Mouse (Mus musculus) limb, embryonic 13.5 days (tissue): ENCODE data around the gene Hist1h1d. TPM values are rescaled to one million over a fixed set of nuclear protein-coding genes. Genes with fewer than 3 reads are reported as not detected.
"Not testable (repeated sequence)": the region's sequence is repeated elsewhere in the genome, so short reads cannot be mapped to it uniquely, and the experiment has no call there.

Experiments
- ATAC-seq: fragments of 200-750 bp; cut with Nextera tagmentation; 2 replicates; pipeline ENCODE4 v1.8.0; 2017; ENCODE audit warnings: low read depth, moderate number of reproducible peaks, moderate TSS enrichment; ENCODE audit not compliant: low FRiP score
- H3K27ac ChIP-seq: fragments of 300-500 bp; sonication (generic); 2 replicates; pipeline ENCODE4 v1.5.1; 2015; ENCODE audit warnings: inconsistent platforms, mild to moderate bottlenecking, moderate library complexity
- H3K27me3 ChIP-seq: fragments of 300-500 bp; sonication (generic); 2 replicates; pipeline ENCODE4 v1.6.1; 2015; ENCODE audit warnings: mild to moderate bottlenecking, inconsistent platforms
- H3K36me3 ChIP-seq: fragments of 300-500 bp; sonication (generic); 2 replicates; pipeline ENCODE4 v1.6.1; 2015; ENCODE audit warnings: inconsistent platforms, mild to moderate bottlenecking, moderate library complexity
- H3K4me1 ChIP-seq: fragments of 300-500 bp; sonication (generic); 2 replicates; pipeline ENCODE4 v1.6.1; 2015; ENCODE audit warnings: inconsistent platforms
- H3K4me2 ChIP-seq: fragments of 300-500 bp; sonication (generic); replicated peaks from 2 replicates; pipeline ENCODE4 v1.6.1; 2015; ENCODE audit warnings: inconsistent platforms, mild to moderate bottlenecking, moderate library complexity
- H3K4me3 ChIP-seq: fragments of 300-500 bp; sonication (generic); 2 replicates; pipeline ENCODE4 v1.5.1; 2015; ENCODE audit warnings: moderate library complexity, mild to moderate bottlenecking, inconsistent platforms
- H3K9ac ChIP-seq: fragments of 300-500 bp; sonication (generic); 2 replicates; pipeline ENCODE4 v1.6.1; 2015; ENCODE audit warnings: mild to moderate bottlenecking, inconsistent platforms
- H3K9me3 ChIP-seq: fragments of 300-500 bp; sonication (generic); 2 replicates; pipeline ENCODE4 v1.6.1; 2016; ENCODE audit warnings: inconsistent platforms
- WGBS: fragments of 180-500 bp; shearing (Covaris S2); methylation state at CpG from one replicate; pipeline ENCODE4 v1.1.7; 2015; 5-methylcytosine and 5-hydroxymethylcytosine counted together
- polyA plus RNA-seq: library from polyadenylated mRNA; unstranded; fragments of >200 nt; fragmentation: Nextera tagmentation; extraction: Ambion mirVana; gene quantifications from 2 replicates; pipeline ENCODE4 v1.2.1, GENCODE M21; 2015

Hist1h1d gene
- polyA plus RNA-seq, 1 experiment from 2014 or later: 0.46 TPM

DNA sequence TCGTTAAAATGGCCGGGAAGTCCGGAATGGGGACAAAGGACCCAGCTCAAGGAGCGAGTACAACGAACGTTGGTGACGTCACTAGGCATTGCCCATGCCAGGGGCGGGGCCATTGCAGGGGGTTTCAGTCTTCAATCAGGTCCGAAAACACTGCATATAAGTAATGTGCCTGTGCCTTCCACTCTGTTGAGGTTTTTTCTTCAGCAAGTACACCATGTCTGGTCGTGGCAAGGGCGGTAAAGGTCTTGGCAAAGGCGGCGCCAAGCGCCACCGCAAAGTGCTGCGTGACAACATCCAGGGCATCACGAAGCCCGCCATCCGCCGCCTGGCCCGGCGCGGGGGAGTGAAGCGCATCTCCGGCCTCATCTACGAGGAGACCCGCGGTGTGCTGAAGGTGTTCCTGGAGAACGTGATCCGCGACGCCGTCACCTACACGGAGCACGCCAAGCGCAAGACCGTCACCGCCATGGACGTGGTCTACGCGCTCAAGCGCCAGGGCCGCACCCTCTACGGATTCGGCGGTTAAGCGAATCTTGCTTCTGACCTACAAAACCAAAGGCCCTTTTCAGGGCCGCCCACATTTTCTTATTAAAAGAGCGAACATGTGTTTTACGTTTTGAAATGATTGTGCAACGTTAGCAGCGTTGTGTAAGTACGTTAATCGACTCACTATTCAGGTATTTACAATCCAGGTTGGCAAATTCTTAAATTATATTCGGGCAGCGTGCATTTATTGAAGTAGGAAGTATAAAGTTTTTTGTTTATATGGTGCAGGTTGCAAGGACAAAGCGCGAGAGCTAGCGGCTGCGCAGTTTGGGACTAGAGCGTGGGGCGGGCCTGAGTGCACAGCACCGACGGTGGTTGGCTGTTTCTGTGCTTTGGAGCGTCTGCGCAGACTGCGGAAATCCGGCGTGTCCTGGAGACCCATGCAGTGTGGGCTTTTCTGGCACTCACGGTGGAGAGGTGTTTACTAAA, 21.9 kb upstream of the Hist1h1d start, which contains the start of gene Hist1h4h:
TSS of gene Hist1h4h (plus strand) at position 150 of the 975 bp plus-strand sequence.
- Histone ChIP-seq H3K27me3 (no peaks in the 10 kb centered on the region), H3K9ac (peak within 1 kb of the TSS; percentile 81), H3K9me3 (no peaks in the 10 kb centered on the region), H3K36me3 (no peaks in the 10 kb centered on the region), H3K4me3 (peak within 1 kb of the TSS; percentile 55), H3K27ac (peak within 1 kb of the TSS; percentile 97), H3K4me2 (peak within 1 kb of the TSS; percentile 65), H3K4me1 (peaks cover 28% of the 10 kb centered on the region)
- ATAC-seq: peak; percentile 81
- whole genome bisulfite sequencing: under 1% methylated on average over 65 of the region's 70 CpGs

DNA sequence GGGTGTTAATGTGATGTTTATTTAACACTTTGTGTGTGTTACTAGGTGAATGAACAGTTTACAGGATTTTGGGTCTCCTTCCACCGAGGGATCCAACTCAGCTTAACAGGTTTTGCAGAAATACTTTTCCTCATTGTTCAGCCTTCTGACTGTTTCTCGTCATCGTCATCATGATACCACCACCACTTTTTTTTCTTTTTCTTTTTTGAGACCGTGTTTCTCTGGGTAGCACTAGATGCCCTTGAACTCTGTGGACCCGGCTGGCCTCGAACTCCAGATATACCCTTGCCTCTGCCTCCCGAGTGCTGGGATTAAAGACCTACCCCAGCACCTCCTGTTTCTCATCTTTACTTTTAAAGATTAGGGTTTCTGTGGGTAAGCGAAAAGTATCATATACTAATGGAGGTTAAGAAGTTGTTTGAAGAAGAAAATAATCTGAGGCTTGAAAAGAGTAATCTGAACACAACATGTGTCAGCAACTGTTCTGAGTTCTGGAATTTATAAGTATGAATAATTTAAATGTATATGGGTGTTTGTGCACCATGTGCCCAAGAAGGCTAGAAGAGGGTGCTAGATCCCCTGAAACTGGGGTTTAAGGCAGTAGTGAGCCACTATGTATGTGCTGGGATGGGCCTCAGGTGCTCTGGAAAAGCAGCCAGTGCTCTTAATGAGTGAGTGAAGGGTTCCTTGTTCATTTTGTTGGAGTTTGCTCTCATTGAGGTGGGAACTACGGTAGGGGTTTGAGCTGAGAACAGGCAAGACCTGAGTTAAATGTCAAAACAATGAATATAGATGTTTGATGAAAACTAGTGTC, 20.6 kb upstream of the Hist1h1d start:
- peak overlapping the region; percentile 81 for H3K9ac ChIP-seq
- no peak for ATAC-seq
- H3K27ac ChIP-seq: peak overlapping the region; percentile 97
- 19% methylated on average over 9 of the region's 9 CpGs for WGBS
- H3K27me3 ChIP-seq: no peaks in the 10 kb centered on the region
- H3K4me1 ChIP-seq: peaks cover 39% of the 10 kb centered on the region
- no peaks in the 10 kb centered on the region for H3K36me3 ChIP-seq
- H3K4me3 ChIP-seq: peak overlapping the region; percentile 55
- no peaks in the 10 kb centered on the region for H3K9me3 ChIP-seq
- H3K4me2 ChIP-seq: peak overlapping the region; percentile 65

DNA sequence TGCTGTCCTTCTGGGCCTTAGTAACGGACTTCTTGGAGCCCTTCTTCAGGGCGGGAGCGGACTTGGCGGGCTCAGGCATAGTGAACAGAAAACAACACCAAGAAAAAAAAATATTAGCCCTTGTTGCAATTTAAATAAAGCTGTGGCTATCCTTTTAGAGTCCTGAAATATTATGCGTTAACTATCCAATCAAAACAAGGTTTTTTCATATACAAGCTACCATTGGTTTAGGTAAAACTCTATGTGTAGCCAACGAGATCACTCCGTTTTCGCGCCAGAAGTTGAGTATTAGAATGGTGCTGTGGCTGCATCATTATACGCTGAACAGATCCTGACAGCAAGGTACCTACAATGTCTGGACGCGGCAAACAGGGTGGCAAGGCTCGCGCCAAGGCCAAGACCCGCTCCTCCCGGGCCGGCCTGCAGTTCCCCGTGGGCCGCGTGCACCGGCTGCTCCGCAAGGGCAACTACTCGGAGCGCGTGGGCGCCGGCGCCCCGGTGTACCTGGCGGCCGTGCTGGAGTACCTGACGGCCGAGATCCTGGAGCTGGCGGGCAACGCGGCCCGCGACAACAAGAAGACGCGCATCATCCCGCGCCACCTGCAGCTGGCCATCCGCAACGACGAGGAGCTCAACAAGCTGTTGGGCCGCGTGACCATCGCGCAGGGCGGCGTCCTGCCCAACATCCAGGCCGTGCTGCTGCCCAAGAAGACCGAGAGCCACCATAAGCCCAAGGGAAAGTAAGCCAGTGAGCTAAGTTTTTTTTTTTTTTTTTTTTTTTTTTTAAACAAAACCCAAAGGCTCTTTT, 19.3 kb upstream of the Hist1h1d start, which contains the start of gene Hist1h2af:
TSS of gene Hist1h2af (plus strand) at position 347 of the 808 bp plus-strand sequence.
- H3K36me3 ChIP-seq, H3K9me3 ChIP-seq, H3K27me3 ChIP-seq: not testable (repeated sequence)
- WGBS: under 1% methylated on average over 32 of the region's 53 CpGs
- peak within 1 kb of the TSS; percentile 55 for H3K4me3 ChIP-seq
- H3K27ac ChIP-seq: peak within 1 kb of the TSS; percentile 97
- H3K4me1 ChIP-seq: peaks cover 47% of the 10 kb centered on the region
- ATAC-seq: peak; percentile 46
- peak within 1 kb of the TSS; percentile 65 for H3K4me2 ChIP-seq
- H3K9ac ChIP-seq: peak within 1 kb of the TSS; percentile 81

DNA sequence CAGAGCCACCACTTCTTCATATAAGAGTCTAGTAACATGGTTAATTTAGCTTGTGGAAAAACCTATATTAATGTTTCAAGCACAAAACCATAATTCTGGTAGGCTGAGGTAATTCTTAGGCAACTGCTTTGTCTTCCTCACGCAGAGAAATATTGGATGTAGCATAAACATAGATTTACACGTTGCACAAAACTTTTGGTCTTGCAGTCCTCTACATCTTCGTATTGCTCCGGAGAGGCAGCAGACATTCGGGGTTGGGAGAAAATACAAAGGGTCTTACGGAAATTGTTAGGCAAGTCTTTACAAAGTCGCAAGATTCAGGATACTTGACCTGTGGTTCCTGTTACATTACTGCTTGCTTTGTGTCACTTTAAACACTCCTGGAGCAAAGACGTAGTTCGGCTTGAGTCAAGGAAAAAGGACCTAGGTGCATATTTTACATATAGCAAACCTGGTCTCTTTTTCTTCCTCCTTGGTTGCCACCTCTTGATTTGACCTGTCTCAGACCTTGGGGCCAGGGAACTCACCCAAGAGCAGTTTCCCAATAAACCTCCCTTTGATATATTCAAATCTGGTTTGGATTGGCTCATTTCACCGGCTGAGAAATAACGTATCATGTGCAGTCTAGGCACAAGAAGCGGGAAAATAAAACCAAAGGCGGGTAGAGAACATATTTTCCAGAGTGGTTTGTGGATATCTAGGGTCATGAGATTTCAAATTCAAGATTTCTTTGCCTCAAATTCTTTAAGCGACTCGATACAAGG, 18.5 kb upstream of the Hist1h1d start:
- no peaks in the 10 kb centered on the region for H3K27me3 ChIP-seq
- H3K27ac ChIP-seq: peak overlapping the region; percentile 97
- WGBS: 1% methylated on average over 15 of the region's 15 CpGs
- 0 out of 2 replicates have a peak, but pooled peaks have one; percentile 15 for ATAC-seq
- peaks cover 42% of the 10 kb centered on the region for H3K4me1 ChIP-seq
- peak overlapping the region; percentile 55 for H3K4me3 ChIP-seq
- H3K4me2 ChIP-seq: peak overlapping the region; percentile 65
- H3K9me3 ChIP-seq: no peaks in the 10 kb centered on the region
- H3K36me3 ChIP-seq: no peaks in the 10 kb centered on the region
- peak overlapping the region; percentile 63 for H3K9ac ChIP-seq

DNA sequence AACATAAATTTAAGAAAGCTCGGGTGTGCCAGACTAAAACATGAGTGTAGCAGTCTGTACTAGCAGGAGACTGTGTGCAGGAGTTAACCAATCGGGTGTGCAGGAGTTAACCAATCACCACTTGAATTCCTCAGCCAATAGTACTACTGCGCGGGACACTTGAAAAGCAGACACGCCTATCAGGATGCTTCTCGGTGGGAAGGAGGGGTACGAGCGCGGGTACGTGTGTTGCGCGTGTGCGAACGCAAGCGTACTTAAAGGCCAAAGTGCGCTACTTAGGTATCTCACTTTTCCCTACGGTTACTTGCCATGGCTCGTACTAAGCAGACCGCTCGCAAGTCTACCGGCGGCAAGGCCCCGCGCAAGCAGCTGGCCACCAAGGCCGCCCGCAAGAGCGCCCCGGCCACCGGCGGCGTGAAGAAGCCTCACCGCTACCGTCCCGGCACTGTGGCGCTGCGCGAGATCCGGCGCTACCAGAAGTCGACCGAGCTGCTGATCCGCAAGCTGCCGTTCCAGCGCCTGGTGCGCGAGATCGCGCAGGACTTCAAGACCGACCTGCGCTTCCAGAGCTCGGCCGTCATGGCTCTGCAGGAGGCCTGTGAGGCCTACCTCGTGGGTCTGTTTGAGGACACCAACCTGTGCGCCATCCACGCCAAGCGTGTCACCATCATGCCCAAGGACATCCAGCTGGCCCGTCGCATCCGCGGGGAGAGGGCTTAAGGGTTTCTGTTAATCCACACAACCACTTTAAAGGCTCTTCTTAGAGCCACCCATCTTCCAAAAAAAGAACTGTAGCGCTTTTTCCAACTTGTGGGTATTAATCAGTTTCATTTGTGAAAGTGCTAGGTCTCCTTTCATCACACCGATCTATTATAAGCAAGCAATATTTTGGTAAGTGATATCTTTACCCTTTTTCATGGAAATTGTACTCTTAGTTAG, 17.7 kb upstream of the Hist1h1d start, which contains the start of gene Hist1h3g:
TSS of gene Hist1h3g (plus strand) at position 286 of the 939 bp plus-strand sequence.
- H3K4me1 ChIP-seq: peaks cover 42% of the 10 kb centered on the region
- not testable (repeated sequence) for H3K27me3 ChIP-seq, H3K9me3 ChIP-seq, H3K36me3 ChIP-seq
- H3K27ac ChIP-seq: peak within 1 kb of the TSS; percentile 97
- WGBS: 1% methylated on average over 55 of the region's 62 CpGs
- H3K4me2 ChIP-seq: peak within 1 kb of the TSS; percentile 65
- peak within 1 kb of the TSS; percentile 55 for H3K4me3 ChIP-seq
- ATAC-seq: peak; percentile 94
- H3K9ac ChIP-seq: peak within 1 kb of the TSS; percentile 72

DNA sequence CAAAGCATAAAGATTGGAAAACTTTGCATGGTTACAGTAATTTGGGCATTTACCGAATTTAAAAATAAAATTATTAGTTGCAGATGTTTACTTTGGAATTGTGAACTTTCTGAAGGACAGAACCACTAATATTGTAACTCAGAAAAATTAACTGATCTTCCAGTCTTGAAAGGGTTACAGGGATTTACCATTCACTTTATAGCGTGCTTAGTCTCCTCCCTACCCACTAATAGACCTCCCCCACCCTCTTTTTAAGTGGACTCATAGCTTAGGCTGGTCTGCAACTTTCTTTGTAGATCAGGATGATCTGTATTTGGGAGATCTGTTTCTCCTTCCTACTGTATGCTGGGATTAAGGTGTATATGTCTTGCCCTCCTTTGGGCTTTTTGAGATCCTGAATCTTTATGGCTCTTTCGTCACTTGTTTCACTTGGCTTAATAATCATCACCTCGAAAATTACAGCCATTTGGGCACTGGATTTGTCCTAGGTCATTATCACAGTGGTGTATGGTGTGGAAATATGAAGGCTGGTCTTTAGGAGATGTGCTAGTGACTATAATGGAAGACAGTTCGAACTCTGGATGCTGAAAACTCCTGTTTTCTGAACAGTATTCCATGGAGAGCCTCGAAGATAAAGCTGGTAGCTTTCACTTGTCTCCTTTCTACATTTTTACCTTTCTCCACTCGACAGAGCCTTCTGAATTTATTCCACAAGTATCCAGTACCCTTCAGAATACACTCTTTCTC, 16.8 kb upstream of the Hist1h1d start:
- Histone ChIP-seq H3K4me1 (peaks cover 42% of the 10 kb centered on the region), H3K4me3 (peak overlapping the region; percentile 55), H3K4me2 (peak overlapping the region; percentile 65), H3K9me3 (no peaks in the 10 kb centered on the region), H3K9ac (peak overlapping the region; percentile 72), H3K27me3 (no peaks in the 10 kb centered on the region), H3K36me3 (no peaks in the 10 kb centered on the region), H3K27ac (peak overlapping the region; percentile 97)
- ATAC-seq: no peak
- 19% methylated on average over 7 of the region's 7 CpGs for WGBS

DNA sequence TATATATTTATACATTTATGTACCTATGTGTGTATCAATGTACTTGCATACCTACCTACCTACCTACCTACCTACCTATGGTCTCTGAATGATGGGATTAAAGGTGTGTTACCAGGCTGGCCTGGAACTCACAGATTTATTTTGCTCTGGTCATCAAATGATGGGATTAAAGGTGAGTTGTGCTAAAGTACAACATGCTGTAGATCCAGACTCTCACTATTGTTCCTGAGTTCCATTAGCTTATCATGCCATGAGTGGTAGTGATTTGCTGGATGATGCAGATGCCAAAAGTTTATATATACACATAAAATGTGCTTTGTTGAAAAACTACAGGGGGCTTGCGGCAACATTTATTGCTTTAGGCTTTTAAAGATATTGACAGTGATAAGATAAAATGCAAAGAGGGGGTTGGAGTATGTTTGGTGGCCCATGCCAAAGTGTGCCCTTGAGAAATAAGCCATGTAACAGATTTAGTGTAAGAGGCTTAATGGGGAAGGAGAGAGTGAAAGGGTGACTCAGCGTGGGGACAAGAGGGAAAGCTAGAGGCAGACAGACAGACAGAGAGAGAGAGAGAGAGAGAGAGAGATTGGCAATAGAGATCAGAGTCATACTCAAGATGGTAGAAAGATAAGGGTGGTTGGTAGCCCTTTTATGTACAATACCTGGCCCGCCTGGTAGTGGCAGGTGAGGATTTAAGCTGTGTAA, 15.9 kb upstream of the Hist1h1d start:
- Histone ChIP-seq H3K4me3 (peak overlapping the region; percentile 55), H3K4me2 (peak overlapping the region; percentile 65), H3K36me3 (no peaks in the 10 kb centered on the region), H3K9me3 (no peaks in the 10 kb centered on the region), H3K27me3 (no peaks in the 10 kb centered on the region), H3K4me1 (peaks cover 41% of the 10 kb centered on the region), H3K9ac (peak overlapping the region; percentile 19), H3K27ac (peak overlapping the region; percentile 39)
- no peak for ATAC-seq
- 75% methylated on average over 3 of the region's 3 CpGs for WGBS

DNA sequence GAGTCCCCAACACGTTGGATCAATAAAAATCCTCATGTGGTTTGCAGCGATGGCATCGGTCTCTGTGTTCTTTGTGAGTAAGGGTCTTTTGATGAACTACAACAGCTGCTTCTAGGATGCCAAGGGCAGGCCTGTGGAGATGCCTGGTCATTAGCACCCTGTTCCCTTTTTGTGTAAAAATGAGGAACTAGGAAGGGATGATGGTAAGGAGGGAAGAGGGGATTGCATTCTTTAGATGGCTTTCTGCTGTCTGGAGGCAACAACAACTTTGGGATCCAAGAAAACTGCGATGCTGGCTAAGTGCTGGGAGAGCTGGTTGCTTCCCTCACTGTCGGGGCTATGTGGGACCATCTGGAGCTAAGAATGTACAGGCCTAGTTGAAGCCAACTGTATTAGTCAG, 14.8 kb upstream of the Hist1h1d start:
- Histone ChIP-seq H3K36me3 (no peaks in the 10 kb centered on the region), H3K9me3 (no peaks in the 10 kb centered on the region), H3K4me3 (no peak overlapping the region), H3K9ac (peak overlapping the region; percentile 31; the same call in 1 of the 2 replicates), H3K4me1 (peaks cover 34% of the 10 kb centered on the region), H3K27me3 (no peaks in the 10 kb centered on the region), H3K27ac (peak overlapping the region; percentile 33; the same call in 1 of the 2 replicates), H3K4me2 (peak overlapping the region; percentile 65)
- ATAC-seq: no peak
- WGBS: 48% methylated on average over 5 of the region's 5 CpGs

DNA sequence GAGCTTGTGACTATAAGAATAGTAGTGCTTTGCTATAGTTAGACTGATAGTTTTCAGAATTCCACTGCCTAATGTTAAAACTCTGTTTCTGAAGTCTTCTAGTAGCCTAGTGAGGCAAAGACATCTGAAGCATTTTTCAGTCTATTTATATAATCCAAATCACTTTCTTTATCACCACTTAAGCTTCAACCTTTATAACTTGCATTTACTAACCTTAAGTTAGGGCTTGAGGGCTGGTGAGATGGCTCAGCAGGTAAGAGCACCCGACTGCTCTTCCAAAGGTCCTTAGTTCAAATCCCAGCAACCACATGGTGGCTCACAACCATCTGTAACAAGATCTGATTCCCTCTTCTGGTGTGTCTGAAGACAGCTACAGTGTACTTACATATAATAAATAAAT, 13.2 kb upstream of the Hist1h1d start:
- not testable (repeated sequence) for H3K9ac ChIP-seq, H3K27ac ChIP-seq, H3K36me3 ChIP-seq, ATAC-seq, H3K9me3 ChIP-seq, H3K4me2 ChIP-seq, H3K4me3 ChIP-seq, H3K27me3 ChIP-seq
- peaks cover 27% of the 10 kb centered on the region for H3K4me1 ChIP-seq
- WGBS: 44% methylated on average over 1 of the region's 1 CpGs
